Mouse (Mus musculus) neural tube, embryonic 13.5 days (tissue): ENCODE data around the gene Ambn. TPM values are rescaled to one million over a fixed set of nuclear protein-coding genes. Genes with fewer than 3 reads are reported as not detected.
"Not testable (repeated sequence)": the region's sequence is repeated elsewhere in the genome, so short reads cannot be mapped to it uniquely, and the experiment has no call there.

Experiments
- ATAC-seq: fragments of 200-750 bp; cut with Nextera tagmentation; 2 replicates; pipeline ENCODE4 v1.8.0; 2017; ENCODE audit warnings: low read depth, mild to moderate bottlenecking, moderate TSS enrichment, moderate library complexity
- H3K27ac ChIP-seq: fragments of 300-500 bp; sonication (generic); replicated peaks from 2 replicates; pipeline ENCODE4 v1.5.1; 2015; ENCODE audit warnings: moderate library complexity, mild to moderate bottlenecking, inconsistent platforms
- H3K27me3 ChIP-seq: fragments of 300-500 bp; sonication (generic); 2 replicates; pipeline ENCODE4 v1.6.1; 2015; ENCODE audit warnings: mild to moderate bottlenecking, inconsistent platforms
- H3K36me3 ChIP-seq: fragments of 300-500 bp; sonication (generic); 2 replicates; pipeline ENCODE4 v1.6.1; 2015; ENCODE audit warnings: mild to moderate bottlenecking, inconsistent platforms
- H3K4me1 ChIP-seq: fragments of 300-500 bp; sonication (generic); replicated peaks from 2 replicates; pipeline ENCODE4 v1.6.1; 2015; ENCODE audit warnings: inconsistent platforms
- H3K4me2 ChIP-seq: fragments of 300-500 bp; sonication (generic); 2 replicates; pipeline ENCODE4 v1.6.1; 2015; ENCODE audit warnings: inconsistent platforms, mild to moderate bottlenecking, moderate library complexity
- H3K4me3 ChIP-seq: fragments of 300-500 bp; sonication (generic); 2 replicates; pipeline ENCODE4 v1.5.1; 2015; ENCODE audit warnings: mild to moderate bottlenecking, inconsistent platforms
- H3K9ac ChIP-seq: fragments of 300-500 bp; sonication (generic); 2 replicates; pipeline ENCODE4 v1.6.1; 2015; ENCODE audit warnings: moderate library complexity, mild to moderate bottlenecking, inconsistent platforms
- H3K9me3 ChIP-seq: fragments of 300-500 bp; sonication (generic); 2 replicates; pipeline ENCODE4 v1.6.1; 2016; ENCODE audit warnings: inconsistent platforms
- WGBS: fragments of 180-500 bp; shearing (Covaris S2); methylation state at CpG from one replicate; pipeline ENCODE4 v1.1.7; 2015; 5-methylcytosine and 5-hydroxymethylcytosine counted together
- polyA plus RNA-seq: library from polyadenylated mRNA; unstranded; fragments of >200 nt; fragmentation: Nextera tagmentation; extraction: Ambion mirVana; gene quantifications from 2 replicates; pipeline ENCODE4 v1.2.1, GENCODE M21; 2015

Ambn gene
- not detected in 2 replicates for polyA plus RNA-seq

- ATAC-seq, result no peak
- 89% methylated on average over 3 of the region's 3 CpGs for WGBS
- H3K4me3 ChIP-seq, result no peak within 1 kb of the TSS
- H3K9ac ChIP-seq, result no peak within 1 kb of the TSS
- H3K4me2 ChIP-seq, result no peak within 1 kb of the TSS
- no peaks in the 10 kb centered on the region for H3K27me3 ChIP-seq
- no peaks in the 10 kb centered on the region for H3K4me1 ChIP-seq
- H3K9me3 ChIP-seq, result no peaks in the 10 kb centered on the region
- no peak within 1 kb of the TSS for H3K27ac ChIP-seq
- H3K36me3 ChIP-seq, result no peaks in the 10 kb centered on the region
These were observed at the start of gene Ambn for GRCm38 (mm10) chr5:88455691-88456090. Gene Ambn (plus strand): TSS chr5:88455991.

- Histone ChIP-seq H3K4me1 (no peaks in the 10 kb centered on the region), H3K9ac (no peak overlapping the region), H3K9me3 (no peaks in the 10 kb centered on the region), H3K27me3 (no peaks in the 10 kb centered on the region), H3K4me3 (no peak overlapping the region), H3K4me2 (no peak overlapping the region), H3K27ac (no peak overlapping the region), H3K36me3 (no peaks in the 10 kb centered on the region)
- no peak for ATAC-seq
- 95% methylated on average over 8 of the region's 8 CpGs for WGBS
These were observed 35.3 kb upstream of the Ambn start for GRCm38 (mm10) chr5:88420319-88421065.

DNA sequence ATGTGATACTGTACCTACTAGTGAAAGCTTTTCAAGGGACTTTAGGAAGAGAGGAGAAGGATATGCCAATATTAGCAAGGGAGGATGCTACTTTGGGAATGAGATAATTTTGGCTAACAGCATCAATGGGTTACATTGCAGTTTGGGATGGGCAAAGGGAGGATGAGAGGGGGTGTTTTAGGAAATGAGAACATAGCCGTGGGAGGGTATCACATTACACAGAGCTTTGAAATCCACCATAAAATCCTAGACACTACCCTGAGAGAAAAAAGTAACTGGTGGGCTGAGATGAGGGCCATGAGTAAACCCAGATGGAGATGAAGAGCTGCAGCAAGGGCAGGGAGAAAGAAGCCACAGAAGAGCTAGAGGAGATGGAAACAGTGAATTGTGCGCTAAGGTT lies 30.9 kb upstream of the Ambn start:
- WGBS, result 64% methylated on average over 2 of the region's 2 CpGs
- H3K36me3 ChIP-seq, ATAC-seq, H3K9me3 ChIP-seq, H3K27me3 ChIP-seq, H3K27ac ChIP-seq, H3K4me3 ChIP-seq, H3K4me2 ChIP-seq, H3K9ac ChIP-seq, H3K4me1 ChIP-seq: not testable (repeated sequence)

DNA sequence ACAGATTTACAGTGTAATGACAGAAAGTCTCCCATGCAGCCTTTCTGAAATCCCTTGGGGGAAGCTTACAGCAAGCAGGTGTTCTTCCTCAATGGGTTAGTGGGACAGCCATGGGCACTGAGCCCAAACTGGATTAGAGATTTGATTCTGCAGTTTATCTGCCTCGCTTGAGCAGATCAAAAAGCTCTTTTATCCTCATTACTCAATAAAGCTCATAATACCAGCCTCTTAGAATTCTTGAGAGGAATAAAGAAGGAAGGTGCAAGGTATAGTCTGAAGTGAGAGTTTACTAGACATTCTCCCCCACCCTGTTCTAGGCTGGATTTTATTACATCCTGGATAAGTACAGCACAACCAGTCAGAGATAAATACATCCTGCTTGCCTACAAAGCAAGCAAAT lies 29.0 kb upstream of the Ambn start:
- H3K9me3 ChIP-seq, result no peaks in the 10 kb centered on the region
- H3K9ac ChIP-seq, result no peak overlapping the region
- WGBS, result 76% methylated on average over 1 of the region's 1 CpGs

GRCm38 (mm10) chr5:88467471-88467870 lies 11.7 kb downstream of the Ambn start:
- no peak for ATAC-seq
- Histone ChIP-seq H3K4me3 (no peak overlapping the region), H3K27me3 (no peaks in the 10 kb centered on the region), H3K4me2 (no peak overlapping the region), H3K9ac (no peak overlapping the region), H3K9me3 (no peaks in the 10 kb centered on the region), H3K36me3 (no peaks in the 10 kb centered on the region), H3K4me1 (no peaks in the 10 kb centered on the region), H3K27ac (no peak overlapping the region)
- 95% methylated on average over 2 of the region's 2 CpGs for WGBS

More for the DNA sequence above, 29.0 kb upstream of the Ambn start:
- Histone ChIP-seq H3K27me3 (no peaks in the 10 kb centered on the region), H3K36me3 (no peaks in the 10 kb centered on the region), H3K27ac (no peak overlapping the region), H3K4me2 (no peak overlapping the region), H3K4me1 (no peaks in the 10 kb centered on the region), H3K4me3 (no peak overlapping the region)
- no peak for ATAC-seq

- Histone ChIP-seq H3K36me3 (no peaks in the 10 kb centered on the region), H3K4me1 (no peaks in the 10 kb centered on the region), H3K9ac (no peak overlapping the region), H3K9me3 (no peaks in the 10 kb centered on the region), H3K27me3 (no peaks in the 10 kb centered on the region), H3K4me3 (no peak overlapping the region), H3K4me2 (no peak overlapping the region), H3K27ac (no peak overlapping the region)
- WGBS, result 91% methylated on average over 4 of the region's 4 CpGs
- ATAC-seq, result no peak
These were observed 13.3 kb downstream of the Ambn start for GRCm38 (mm10) chr5:88468807-88469704.

- H3K9ac ChIP-seq, result no peak within 1 kb of the TSS
- H3K4me3 ChIP-seq, result no peak within 1 kb of the TSS
- H3K27me3 ChIP-seq, result no peaks in the 10 kb centered on the region
- no peaks in the 10 kb centered on the region for H3K36me3 ChIP-seq
- H3K4me2 ChIP-seq, result no peak within 1 kb of the TSS
- no peaks in the 10 kb centered on the region for H3K4me1 ChIP-seq
- H3K27ac ChIP-seq, result no peak within 1 kb of the TSS
- no peaks in the 10 kb centered on the region for H3K9me3 ChIP-seq
- ATAC-seq, result no peak
These were observed 31.9 kb downstream of the Ambn start, which contains the start of gene Enam for GRCm38 (mm10) chr5:88487675-88488074. Gene Enam (plus strand): TSS chr5:88487975.

DNA sequence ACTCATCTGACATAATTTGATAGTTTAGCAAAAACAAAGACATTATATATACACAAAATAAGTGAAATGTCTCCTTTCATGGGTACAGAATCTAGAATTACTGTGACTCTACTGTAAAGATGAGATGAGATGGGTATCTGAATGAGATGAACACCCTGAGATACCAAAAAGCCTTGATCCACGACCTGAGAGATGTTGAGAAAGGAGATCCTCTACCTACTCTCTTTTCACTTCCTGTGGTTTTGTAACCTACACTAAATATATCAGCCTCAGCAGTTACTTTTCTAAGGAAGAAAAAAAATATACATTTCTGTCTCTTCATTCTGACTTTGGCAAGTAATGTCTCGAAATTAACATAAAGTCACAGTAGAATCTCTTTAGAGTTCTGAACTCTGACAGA lies 33.2 kb downstream of the Ambn start:
- Histone ChIP-seq H3K4me3 (no peak overlapping the region), H3K9me3 (no peaks in the 10 kb centered on the region), H3K4me1 (no peaks in the 10 kb centered on the region), H3K9ac (no peak overlapping the region), H3K27me3 (no peaks in the 10 kb centered on the region), H3K4me2 (no peak overlapping the region), H3K27ac (no peak overlapping the region), H3K36me3 (no peaks in the 10 kb centered on the region)
- 83% methylated on average over 2 of the region's 2 CpGs for WGBS
- no peak for ATAC-seq

DNA sequence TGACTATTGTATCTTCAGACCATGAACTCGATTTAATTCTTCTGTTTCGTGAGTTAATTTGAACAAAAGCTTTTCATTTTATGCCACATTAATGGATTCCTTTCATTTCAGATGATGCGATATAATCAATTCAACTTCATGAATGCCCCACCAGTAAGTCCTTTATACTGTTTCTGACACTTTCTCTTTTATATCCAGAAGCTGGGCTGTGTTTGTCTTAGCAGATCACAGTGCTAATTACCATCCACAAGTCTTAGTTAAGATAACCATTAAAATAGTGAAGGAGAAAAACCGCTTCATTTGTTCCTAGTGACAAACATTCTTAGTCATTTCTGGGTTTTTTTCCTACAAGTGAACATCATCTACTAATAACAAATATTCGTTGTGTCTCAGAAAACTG lies 35.3 kb downstream of the Ambn start:
- no peaks in the 10 kb centered on the region for H3K27me3 ChIP-seq
- no peak overlapping the region for H3K4me2 ChIP-seq
- no peaks in the 10 kb centered on the region for H3K36me3 ChIP-seq
- no peak overlapping the region for H3K27ac ChIP-seq
- no peaks in the 10 kb centered on the region for H3K4me1 ChIP-seq
- no peak overlapping the region for H3K4me3 ChIP-seq
- no peak overlapping the region for H3K9ac ChIP-seq
- H3K9me3 ChIP-seq, result no peaks in the 10 kb centered on the region
- 72% methylated on average over 5 of the region's 5 CpGs for WGBS
- ATAC-seq, result no peak

DNA sequence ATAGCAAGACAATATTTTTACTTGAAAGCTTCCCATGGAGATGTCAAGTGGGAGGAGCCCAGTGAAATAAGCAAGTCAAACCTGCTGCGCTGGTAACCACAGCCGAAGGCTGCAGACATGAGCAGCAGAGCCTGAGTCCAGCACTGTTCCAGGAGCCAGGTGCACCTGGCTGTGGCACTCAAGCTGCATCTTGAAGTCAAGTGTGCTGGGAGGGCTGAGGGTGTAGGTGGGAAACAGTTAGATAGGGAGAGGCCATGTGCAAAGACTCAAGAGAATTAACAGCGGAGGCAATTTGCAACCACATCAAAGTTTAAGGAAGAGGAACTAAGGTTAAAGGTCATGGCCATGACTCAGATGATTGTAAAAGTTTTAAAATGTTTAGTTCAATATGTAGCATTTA lies 44.0 kb downstream of the Ambn start:
- H3K36me3 ChIP-seq, result no peaks in the 10 kb centered on the region
- H3K4me2 ChIP-seq, result no peak overlapping the region
- WGBS, result 89% methylated on average over 3 of the region's 3 CpGs
- H3K9me3 ChIP-seq, result no peaks in the 10 kb centered on the region
- H3K4me1 ChIP-seq, result no peaks in the 10 kb centered on the region
- no peak overlapping the region for H3K27ac ChIP-seq
- no peak for ATAC-seq
- no peaks in the 10 kb centered on the region for H3K27me3 ChIP-seq
- H3K4me3 ChIP-seq, result no peak overlapping the region
- no peak overlapping the region for H3K9ac ChIP-seq

GRCm38 (mm10) chr5:88508555-88508954 lies 52.8 kb downstream of the Ambn start:
- no peak overlapping the region for H3K4me3 ChIP-seq
- H3K27me3 ChIP-seq, result no peaks in the 10 kb centered on the region
- H3K27ac ChIP-seq, result no peak overlapping the region
- no peak overlapping the region for H3K4me2 ChIP-seq
- H3K9ac ChIP-seq, result no peak overlapping the region
- 80% methylated on average over 1 of the region's 1 CpGs for WGBS
- no peaks in the 10 kb centered on the region for H3K36me3 ChIP-seq
- H3K9me3 ChIP-seq, result no peaks in the 10 kb centered on the region
- ATAC-seq, result no peak
- no peaks in the 10 kb centered on the region for H3K4me1 ChIP-seq

- ATAC-seq, result no peak
- no peaks in the 10 kb centered on the region for H3K4me1 ChIP-seq
- WGBS, result 83% methylated on average over 1 of the region's 1 CpGs
These were observed 53.2 kb downstream of the Ambn start for GRCm38 (mm10) chr5:88508990-88509389.

More at GRCm38 (mm10) chr5:88508990-88509389, 53.2 kb downstream of the Ambn start:
- H3K27ac ChIP-seq, result no peak overlapping the region
- no peak overlapping the region for H3K4me3 ChIP-seq
- H3K9me3 ChIP-seq, result no peaks in the 10 kb centered on the region
- H3K4me2 ChIP-seq, result no peak overlapping the region
- no peak overlapping the region for H3K9ac ChIP-seq
- no peaks in the 10 kb centered on the region for H3K27me3 ChIP-seq
- H3K36me3 ChIP-seq, result no peaks in the 10 kb centered on the region
